ENCODE assay signal across 8 mouse cellular contexts in genomic region chrX:72274659-72275371, GRCm38 (mm10). TPM values are rescaled to one million over a fixed set of nuclear protein-coding genes. Genes with fewer than 3 reads are reported as not detected.
DNase-seq lines count a peak whose midpoint lies in the region; ATAC-seq and TF ChIP-seq lines count a peak whose summit lies in the region.

Gene Gabre (minus strand): TSS chrX:72274803.

- DNase-seq in cerebellum, postnatal 25 days = peak; percentile 4 to 24
- no peak for DNase-seq in cerebellum, adult 9-10 months
- peak; percentile 75 for DNase-seq in embryonic facial prominence, embryonic 11.5 days (ENCODE audit: low spot score)
- peak; percentile 51 for DNase-seq in lung, postnatal 36 days
- DNase-seq in stomach, postnatal 0 days (ENCODE audit: low spot score) = peak; percentile 68
- no peak for DNase-seq in spleen, postnatal 14 days (ENCODE audit: low spot score in 2 of 2)

- peak within 1 kb of the TSS; percentile 43 for H3K4me3 ChIP-seq in embryonic facial prominence, embryonic 11.5 days (ENCODE audit: low read depth, low read length)
- peak within 1 kb of the TSS; percentile 56 for H3K4me3 ChIP-seq in heart, embryonic 13.5 days
- H3K4me3 ChIP-seq in kidney, embryonic 16.5 days (ENCODE audit: low read length) = peak within 1 kb of the TSS; percentile 53
- peak within 1 kb of the TSS; percentile 44 for H3K4me3 ChIP-seq in stomach, postnatal 0 days (ENCODE audit: low read depth, low read length)

- no peak for TF ChIP-seq CTCF in stomach, postnatal 0 days (IDR thresholded peaks at IDR 0.05; ENCODE audit: low read depth)

- H3K27me3 ChIP-seq in embryonic facial prominence, embryonic 11.5 days (ENCODE audit: control insufficient read depth, insufficient read depth, low read length) = no peaks in the 10 kb centered on the region
- H3K27me3 ChIP-seq in heart, embryonic 13.5 days (replicated peaks) = no peaks in the 10 kb centered on the region
- H3K27me3 ChIP-seq in kidney, embryonic 16.5 days (ENCODE audit: insufficient read depth, low read length) = no peaks in the 10 kb centered on the region
- H3K27me3 ChIP-seq in stomach, postnatal 0 days (ENCODE audit: control insufficient read depth, insufficient read depth, low read length) = no peaks in the 10 kb centered on the region

- 20% methylated on average over 11 of the region's 36 CpGs for WGBS in embryonic facial prominence, embryonic 11.5 days
- 14% methylated on average over 21 of the region's 36 CpGs for WGBS in heart, embryonic 13.5 days
- 13% methylated on average over 17 of the region's 36 CpGs for WGBS in kidney, embryonic 16.5 days
- 15% methylated on average over 13 of the region's 36 CpGs for WGBS in stomach, postnatal 0 days

- no peak for TF ChIP-seq EP300 in stomach, postnatal 0 days (optimal IDR thresholded peaks at IDR 0.05)

- H3K4me1 ChIP-seq in embryonic facial prominence, embryonic 11.5 days (ENCODE audit: control insufficient read depth, insufficient read depth, low read length) = no peaks in the 10 kb centered on the region
- 0 out of 2 replicates have a peak, but pooled peaks cover 3% of the 10 kb centered on the region for H3K4me1 ChIP-seq in heart, embryonic 13.5 days
- no peaks in the 10 kb centered on the region for H3K4me1 ChIP-seq in kidney, embryonic 16.5 days (ENCODE audit: insufficient read depth, low read length)
- no peaks in the 10 kb centered on the region for H3K4me1 ChIP-seq in stomach, postnatal 0 days (replicated peaks; ENCODE audit: control insufficient read depth, insufficient read depth)

- peak within 1 kb of the TSS; percentile 69 for H3K4me2 ChIP-seq in embryonic facial prominence, embryonic 11.5 days (ENCODE audit: low read depth, low read length)
- H3K4me2 ChIP-seq in heart, embryonic 13.5 days = peak within 1 kb of the TSS; percentile 74
- H3K4me2 ChIP-seq in kidney, embryonic 16.5 days (replicated peaks; ENCODE audit: low read depth, low read length) = peak within 1 kb of the TSS; percentile 73
- H3K4me2 ChIP-seq in stomach, postnatal 0 days (replicated peaks; ENCODE audit: low read depth) = peak within 1 kb of the TSS; percentile 63

- no peak within 1 kb of the TSS for H3K27ac ChIP-seq in embryonic facial prominence, embryonic 11.5 days (replicated peaks; ENCODE audit: low read depth, low read length)
- no peak within 1 kb of the TSS for H3K27ac ChIP-seq in heart, embryonic 13.5 days (replicated peaks)
- no peak within 1 kb of the TSS for H3K27ac ChIP-seq in kidney, embryonic 16.5 days (ENCODE audit: low read length)
- no peak within 1 kb of the TSS for H3K27ac ChIP-seq in stomach, postnatal 0 days (replicated peaks)

- H3K9me3 ChIP-seq in embryonic facial prominence, embryonic 11.5 days (replicated peaks; ENCODE audit: control insufficient read depth, low read length) = no peaks in the 10 kb centered on the region
- H3K9me3 ChIP-seq in heart, embryonic 13.5 days = no peaks in the 10 kb centered on the region
- H3K9me3 ChIP-seq in kidney, embryonic 16.5 days (ENCODE audit: low read length) = no peaks in the 10 kb centered on the region
- no peaks in the 10 kb centered on the region for H3K9me3 ChIP-seq in stomach, postnatal 0 days (ENCODE audit: control insufficient read depth, low read length)

- H3K9ac ChIP-seq in embryonic facial prominence, embryonic 11.5 days (replicated peaks; ENCODE audit: low read length) = peak within 1 kb of the TSS; percentile 34; the same call in 1 of the 2 replicates
- peak within 1 kb of the TSS; percentile 71 for H3K9ac ChIP-seq in heart, embryonic 13.5 days
- peak within 1 kb of the TSS; percentile 55 for H3K9ac ChIP-seq in kidney, embryonic 16.5 days (replicated peaks; ENCODE audit: low read length)
- H3K9ac ChIP-seq in stomach, postnatal 0 days (ENCODE audit: low read length) = peak within 1 kb of the TSS; percentile 43

- ATAC-seq in embryonic facial prominence, embryonic 11.5 days (replicated peaks; ENCODE audit: insufficient number of reproducible peaks, low FRiP score, low TSS enrichment, low read depth) = peak; percentile 85
- peak; percentile 54; the same call in 1 of the 2 replicates for ATAC-seq in heart, embryonic 13.5 days (ENCODE audit: extremely low read depth, insufficient number of reproducible peaks, low FRiP score, low TSS enrichment)
- ATAC-seq in kidney, embryonic 16.5 days (ENCODE audit: low FRiP score, low TSS enrichment) = peak; percentile 92
- ATAC-seq in stomach, postnatal 0 days (ENCODE audit: low FRiP score, low TSS enrichment) = peak; percentile 83

- H3K36me3 ChIP-seq in embryonic facial prominence, embryonic 11.5 days (replicated peaks; ENCODE audit: control insufficient read depth, insufficient read depth, low read depth, low read length) = no peaks in the 10 kb centered on the region
- no peaks in the 10 kb centered on the region for H3K36me3 ChIP-seq in heart, embryonic 13.5 days
- H3K36me3 ChIP-seq in kidney, embryonic 16.5 days (ENCODE audit: insufficient read depth, low read length) = no peaks in the 10 kb centered on the region
- no peaks in the 10 kb centered on the region for H3K36me3 ChIP-seq in stomach, postnatal 0 days (ENCODE audit: control insufficient read depth, insufficient read depth, low read length)

RNA-seq across cellular contexts. Expression of gene Gabre, which starts in this region (rescaled TPM):
- polyA plus RNA-seq in embryonic facial prominence, embryonic 11.5 days (2014; fragmentation: Nextera tagmentation; extraction: Ambion mirVana) = 0.74 and 1.6 TPM in 2 replicates
- polyA plus RNA-seq in heart, embryonic 13.5 days (2015; fragmentation: Nextera tagmentation; extraction: Ambion mirVana) = 1.9 and 2.3 TPM in 2 replicates
- polyA plus RNA-seq in kidney, embryonic 16.5 days (2015; fragmentation: Nextera tagmentation; extraction: Ambion mirVana) = 1.7 and 2.0 TPM in 2 replicates
- 1.1 and 1.3 TPM in 2 replicates for polyA plus RNA-seq in stomach, postnatal 0 days (2015; fragmentation: Nextera tagmentation; extraction: Ambion mirVana)

Comparison
In these comparisons a context has a peak if more than half of its experiments do, and no peak if none do; other contexts are left out.
1. DNase-seq: peak in cerebellum, postnatal 25 days (2 of 2), embryonic facial prominence, embryonic 11.5 days (single experiment), lung, postnatal 36 days (single experiment) and stomach, postnatal 0 days (single experiment); none in cerebellum, adult 9-10 months (single experiment) and spleen, postnatal 14 days (0 of 2).
2. Peak in every context shown above with its lines, with median percentiles within 50 percentile points of each other: ATAC-seq, H3K4me2 ChIP-seq, H3K4me3 ChIP-seq and H3K9ac ChIP-seq.